Mouse (Mus musculus) MEL (cell line): Measurements from ENCODE around the gene Gcc2.

ENCODE experiments used
- BHLHE40 ChIP-seq: IDR thresholded peaks from 2 replicates; pipeline ENCODE4 v1.6.1; 2012; ENCODE audit warnings: low read depth, mild to moderate bottlenecking, inconsistent platforms, low read length, improper control_type of control experiment, borderline replicate concordance
- CTCF ChIP-seq, 3 experiments: IDR thresholded peaks in 2 of 3; conservative IDR thresholded peaks in 1 of 3; 2 replicates each; pipeline ENCODE4 v1.5.1; 2011 to 2012; ENCODE audit warnings: low read length in 3 of 3, low read depth in 2 of 3, mild to moderate bottlenecking in 2 of 3, improper control_type of control experiment in 1 of 3, inconsistent platforms in 1 of 3, mixed read lengths in 1 of 3, moderate library complexity in 1 of 3; ENCODE audit not compliant: control insufficient read depth in 1 of 3, insufficient read depth in 1 of 3, poor library complexity in 1 of 3, severe bottlenecking in 1 of 3
- GABPA ChIP-seq: IDR thresholded peaks from 2 replicates; pipeline ENCODE4 v1.6.1; 2012; ENCODE audit warnings: low read depth, mild to moderate bottlenecking, inconsistent platforms, low read length, improper control_type of control experiment, moderate library complexity
- NRF1 ChIP-seq: IDR thresholded peaks from 2 replicates; pipeline ENCODE4 v1.6.1; 2014; ENCODE audit warnings: low read depth, mild to moderate bottlenecking, inconsistent platforms, low read length, improper control_type of control experiment, moderate library complexity; ENCODE audit not compliant: poor library complexity, insufficient read depth, severe bottlenecking
- UBTF ChIP-seq: IDR thresholded peaks from 2 replicates; pipeline ENCODE4 v1.6.1; 2012; ENCODE audit warnings: low read depth, mild to moderate bottlenecking, inconsistent platforms, low read length, improper control_type of control experiment, moderate library complexity, borderline replicate concordance; ENCODE audit not compliant: insufficient read depth

DNA sequence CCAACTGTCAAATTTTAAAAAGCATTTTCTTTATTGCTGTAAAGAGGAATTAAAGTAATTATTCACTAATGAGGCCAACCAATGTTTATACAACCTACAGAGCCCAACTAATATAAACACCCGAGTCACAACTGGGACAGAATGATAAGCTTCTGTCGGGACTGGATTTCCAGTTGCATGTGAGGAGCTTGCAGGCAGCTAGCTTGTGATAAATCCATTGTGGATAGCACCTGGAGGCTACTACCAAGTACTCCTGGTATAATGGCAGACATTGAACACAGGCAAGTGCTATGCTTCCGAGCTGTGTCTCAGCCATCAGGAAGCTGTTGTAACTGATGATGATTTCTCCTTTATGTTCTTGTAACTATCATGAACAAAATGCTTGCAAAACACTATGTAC is 35.4 kb downstream of the Gcc2 start:
- TF ChIP-seq GABPA = no peak
- TF ChIP-seq CTCF (IDR thresholded peaks at IDR 0.05 in 2 of 3, conservative IDR thresholded peaks at IDR 0.05 in 1 of 3; ENCODE audit: control insufficient read depth in 1 of 3, insufficient read depth in 1 of 3, low read depth in 2 of 3, low read length in 3 of 3, poor library complexity in 1 of 3, severe bottlenecking in 1 of 3) = no peak
- TF ChIP-seq NRF1 = no peak
- no peak for TF ChIP-seq UBTF
- TF ChIP-seq BHLHE40 = peak; percentile 84
